Mouse (Mus musculus): ENCODE results near the gene Src. TPM values are rescaled to one million over a fixed set of nuclear protein-coding genes. Genes with fewer than 3 reads are reported as not detected.

Gene Src
- total RNA-seq, 2 experiments from 2014 or later = 0.26 TPM; not detected in 1

GRCm38 (mm10) chr2:157434041-157434440, 15.8 kb downstream of the Src start:
- ATAC-seq (ENCODE audit: poor library complexity, severe bottlenecking) = no peak

GRCm38 (mm10) chr2:157434497-157434896, 16.3 kb downstream of the Src start:
- no peak for ATAC-seq (ENCODE audit: poor library complexity, severe bottlenecking)

GRCm38 (mm10) chr2:157436496-157436895, 18.3 kb downstream of the Src start:
- ATAC-seq (ENCODE audit: poor library complexity, severe bottlenecking) = no peak

- no peak for ATAC-seq (ENCODE audit: poor library complexity, severe bottlenecking)
Observed at GRCm38 (mm10) chr2:157437123-157437522, 18.9 kb downstream of the Src start.

GRCm38 (mm10) chr2:157441363-157441762, 23.1 kb downstream of the Src start:
- ATAC-seq (ENCODE audit: poor library complexity, severe bottlenecking) = no peak

- ATAC-seq (ENCODE audit: poor library complexity, severe bottlenecking) = peak; percentile 80
Observed at GRCm38 (mm10) chr2:157447297-157448158, 29.3 kb downstream of the Src start.

- ATAC-seq (ENCODE audit: poor library complexity, severe bottlenecking) = no peak
Observed at GRCm38 (mm10) chr2:157448356-157448755, 30.1 kb downstream of the Src start.

- no peak for ATAC-seq (ENCODE audit: poor library complexity, severe bottlenecking)
Observed at GRCm38 (mm10) chr2:157450905-157451304, 32.7 kb downstream of the Src start.

GRCm38 (mm10) chr2:157451372-157452040, 33.3 kb downstream of the Src start:
- no peak for ATAC-seq (ENCODE audit: poor library complexity, severe bottlenecking)

GRCm38 (mm10) chr2:157457100-157457806, 39.0 kb downstream of the Src start:
- peak; percentile 96 for ATAC-seq (ENCODE audit: poor library complexity, severe bottlenecking)

GRCm38 (mm10) chr2:157458472-157458871, 40.2 kb downstream of the Src start:
- peak; percentile 71 for ATAC-seq (ENCODE audit: poor library complexity, severe bottlenecking)

GRCm38 (mm10) chr2:157459736-157460135, 41.5 kb downstream of the Src start:
- no peak for ATAC-seq (ENCODE audit: poor library complexity, severe bottlenecking)

- ATAC-seq (ENCODE audit: poor library complexity, severe bottlenecking) = no peak
Observed at GRCm38 (mm10) chr2:157462776-157463710, 44.8 kb downstream of the Src start.

GRCm38 (mm10) chr2:157463887-157464745, 45.9 kb downstream of the Src start:
- ATAC-seq (ENCODE audit: poor library complexity, severe bottlenecking) = no peak

GRCm38 (mm10) chr2:157464746-157465126, 46.5 kb downstream of the Src start:
- no peak for ATAC-seq (ENCODE audit: poor library complexity, severe bottlenecking)

- no peak for ATAC-seq (ENCODE audit: poor library complexity, severe bottlenecking)
Observed at GRCm38 (mm10) chr2:157466836-157467235, 48.6 kb downstream of the Src start.

- ATAC-seq (ENCODE audit: poor library complexity, severe bottlenecking) = no peak
Observed at GRCm38 (mm10) chr2:157468130-157468796, 50.0 kb downstream of the Src start.

GRCm38 (mm10) chr2:157471292-157471691, 53.0 kb downstream of the Src start:
- no peak for ATAC-seq (ENCODE audit: poor library complexity, severe bottlenecking)

GRCm38 (mm10) chr2:157471737-157472136, 53.5 kb downstream of the Src start:
- no peak for ATAC-seq (ENCODE audit: poor library complexity, severe bottlenecking)

Data from megakaryocyte, adult 5-6 weeks (primary cell).